Mouse (Mus musculus) left cerebral cortex, postnatal 4 days (tissue): ENCODE data around the gene Mtr. TPM values are rescaled to one million over a fixed set of nuclear protein-coding genes. Genes with fewer than 3 reads are reported as not detected.
A peak's percentile ranks its signal among the peaks of the same experiment; 100 is the strongest.

Experiments used
- DNase-seq: peaks from one replicate; pipeline ENCODE4 v3.0.0-alpha.2; 2022
- intact Hi-C: fragments of 180-260 bp; cut with DNase I; formaldehyde crosslinking; loops from one replicate; pipeline ENCODE4 v1.15.1; 2025
- total RNA-seq, 2 experiments: library from RNA; stranded (reverse); gene quantifications; 2 replicates each; pipeline ENCODE4 v1.2.3; 2021

Gene Mtr
- total RNA-seq, 2 experiments from 2014 or later, result 14.4 to 14.7 TPM

DNA sequence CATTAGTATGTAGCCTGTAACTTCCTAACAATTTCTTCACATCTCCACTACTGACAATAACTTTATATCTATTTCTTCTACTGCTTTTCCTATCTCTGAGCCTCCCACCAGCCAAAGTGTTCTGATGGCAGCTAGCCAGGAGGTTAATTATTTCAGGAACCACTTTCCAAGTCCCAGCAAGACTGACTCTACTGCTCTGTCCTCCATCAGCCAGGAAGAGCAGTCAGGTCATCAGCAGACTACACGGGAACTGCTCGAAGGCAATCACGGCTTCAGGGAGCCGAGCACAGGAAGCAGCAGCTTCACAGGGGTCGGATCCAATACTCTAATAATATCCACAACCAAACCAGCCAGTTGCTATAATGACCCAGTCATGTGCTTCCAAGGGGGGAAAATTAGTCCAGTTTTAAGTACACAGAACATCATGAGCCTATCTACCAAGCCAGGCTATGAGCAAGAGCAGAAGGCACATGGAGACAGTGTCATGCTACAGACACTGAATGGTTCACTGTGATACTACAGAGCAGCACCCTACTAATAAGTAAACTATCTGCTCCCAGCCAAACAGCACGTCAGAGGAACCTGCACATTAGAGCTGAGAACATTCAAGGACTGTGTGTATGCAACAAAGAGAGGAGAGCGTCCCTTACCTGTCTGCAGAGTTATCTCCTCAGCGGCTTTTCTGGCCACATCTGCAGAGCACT is 8.6 kb downstream of the Mtr start:
- no peak for DNase-seq
- intact Hi-C loops, result no loop called here

DNA sequence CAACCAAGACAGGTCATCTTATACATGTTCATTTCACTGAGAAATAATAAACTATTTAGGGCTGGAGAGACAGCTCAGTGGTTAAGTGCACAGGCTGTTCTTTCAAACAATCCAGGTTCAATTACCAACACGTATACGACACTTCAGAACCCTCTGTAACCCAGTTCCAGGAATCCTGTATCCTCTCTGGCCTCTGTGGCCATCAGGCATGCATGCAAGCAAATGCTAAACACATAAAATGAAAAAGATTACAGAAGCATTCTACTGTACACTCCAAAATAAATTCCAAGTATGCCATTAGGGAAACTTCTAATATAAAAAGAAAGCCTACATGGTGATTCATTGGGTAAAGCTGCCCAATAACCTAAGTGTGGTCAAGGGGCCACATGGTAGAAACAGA is 12.0 kb downstream of the Mtr start:
- no peak for DNase-seq
- intact Hi-C loops, result no loop called here

DNA sequence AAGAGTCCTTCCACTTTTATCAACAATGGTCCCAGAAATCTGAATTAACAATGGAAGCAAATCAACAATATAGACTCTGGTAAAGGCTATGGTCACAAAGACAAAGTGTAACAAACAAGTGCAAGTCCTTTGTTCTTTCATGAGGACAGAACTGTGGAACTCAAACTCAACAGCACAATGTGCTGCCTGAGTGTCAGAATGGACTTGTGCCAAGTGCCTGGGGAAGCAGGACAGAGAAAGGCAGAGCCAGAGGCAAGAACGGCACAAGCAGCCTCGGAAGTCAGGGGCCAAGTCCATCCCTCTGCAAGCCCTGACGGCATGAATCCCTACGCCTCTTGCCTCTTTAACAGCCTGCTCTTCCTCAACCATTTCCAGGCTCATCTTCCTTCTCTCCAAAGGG is 13.9 kb downstream of the Mtr start:
- peak; percentile 37 for DNase-seq
- intact Hi-C loops, result no loop called here

DNA sequence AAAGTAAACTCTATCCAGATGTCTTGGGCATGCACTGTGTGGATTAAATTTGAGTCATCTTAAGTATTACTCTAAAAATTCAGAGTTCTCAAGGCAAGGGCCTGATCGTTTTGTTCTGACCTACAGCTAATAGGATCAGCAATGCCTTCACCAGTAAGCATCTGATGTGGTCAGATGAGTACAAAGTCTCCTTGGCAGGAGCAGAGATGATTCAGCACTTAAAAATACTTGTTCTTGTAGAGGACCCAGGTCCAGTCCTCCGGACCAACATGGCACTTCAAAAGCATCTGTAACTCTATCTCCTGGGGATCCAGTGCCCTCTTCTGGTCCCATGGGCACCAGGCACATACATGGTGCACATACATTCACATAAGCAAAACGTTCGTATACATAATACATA is 25.8 kb downstream of the Mtr start:
- intact Hi-C loops, result no loop called here
- no peak for DNase-seq

DNA sequence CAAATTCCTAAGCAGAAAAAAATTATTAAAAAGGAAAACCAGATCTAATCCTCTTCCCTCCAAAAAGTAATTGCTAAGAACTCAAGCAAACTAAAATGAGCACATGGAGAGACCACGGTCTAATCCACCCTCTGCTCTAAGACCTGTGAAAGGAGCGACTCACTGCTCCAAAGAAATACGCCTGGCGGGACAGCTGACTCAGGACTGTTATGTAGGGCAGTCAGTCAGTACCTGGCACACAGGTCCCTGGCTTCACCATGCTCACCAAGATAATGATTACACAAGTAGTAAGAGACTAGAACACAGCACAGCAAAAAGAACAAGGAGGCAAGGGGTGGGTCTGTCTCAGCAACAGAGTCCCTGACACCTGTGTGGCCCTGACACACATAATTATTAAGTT is 29.7 kb downstream of the Mtr start:
- no peak for DNase-seq
- intact Hi-C loops, result no loop called here

DNA sequence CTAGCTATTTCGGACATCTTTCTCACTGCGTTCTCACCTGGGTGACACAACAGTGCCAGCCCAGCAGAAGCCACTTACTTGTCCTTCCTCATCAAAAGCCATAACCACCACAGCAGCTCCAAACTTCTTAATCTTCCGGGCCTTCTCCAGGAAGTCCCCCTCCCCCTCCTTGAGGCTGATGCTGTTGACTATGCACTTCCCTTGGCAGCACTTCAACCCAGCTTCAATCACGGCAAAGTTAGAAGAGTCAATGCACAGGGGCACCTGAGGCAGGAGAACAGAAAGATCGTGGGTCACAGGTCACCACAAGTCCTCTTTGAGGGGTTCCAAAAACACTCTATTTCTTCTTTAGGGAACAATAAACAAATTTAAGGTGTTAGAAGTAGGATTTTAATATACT is 30.3 kb downstream of the Mtr start:
- intact Hi-C loops, result no loop called here
- DNase-seq, result no peak

DNA sequence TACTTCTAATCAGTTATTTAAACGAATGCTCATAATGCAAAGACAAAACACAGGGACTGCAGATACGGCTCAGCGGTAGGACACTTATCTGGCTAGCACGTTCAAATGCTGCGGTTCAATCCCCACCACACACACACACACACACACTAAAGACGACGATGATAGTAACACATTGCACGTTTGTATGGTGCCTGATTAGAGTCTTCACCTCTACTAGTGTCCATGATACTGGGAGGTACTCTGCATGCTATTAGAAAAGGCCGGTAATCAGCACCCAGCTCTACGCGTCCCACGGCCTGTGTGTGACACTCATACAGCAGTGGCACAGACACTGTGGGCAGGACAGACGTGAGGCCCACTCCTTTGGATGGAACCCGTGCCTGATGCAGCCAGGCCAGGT is 39.3 kb downstream of the Mtr start:
- intact Hi-C loops, result no loop called here
- DNase-seq, result no peak

DNA sequence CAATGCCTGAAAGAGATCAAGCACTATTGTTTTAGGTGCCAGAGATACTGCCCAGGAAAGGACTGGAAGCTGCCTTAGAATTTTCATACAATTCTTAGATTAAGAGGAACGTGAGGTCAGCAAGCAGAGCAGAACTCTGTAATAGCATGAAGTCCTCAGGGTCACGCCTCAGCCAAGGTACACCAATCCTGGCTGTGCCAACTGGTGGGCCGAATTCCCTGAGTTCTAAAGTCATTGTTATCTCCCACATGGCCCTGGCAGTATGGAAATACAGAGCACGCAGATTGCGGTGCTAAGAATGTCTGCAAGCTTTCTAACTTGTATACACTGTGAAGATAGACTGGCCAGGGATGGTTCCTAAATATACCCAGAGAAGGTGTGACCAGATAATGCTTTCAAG is 43.0 kb downstream of the Mtr start:
- intact Hi-C loops, result no loop called here
- DNase-seq, result no peak

DNA sequence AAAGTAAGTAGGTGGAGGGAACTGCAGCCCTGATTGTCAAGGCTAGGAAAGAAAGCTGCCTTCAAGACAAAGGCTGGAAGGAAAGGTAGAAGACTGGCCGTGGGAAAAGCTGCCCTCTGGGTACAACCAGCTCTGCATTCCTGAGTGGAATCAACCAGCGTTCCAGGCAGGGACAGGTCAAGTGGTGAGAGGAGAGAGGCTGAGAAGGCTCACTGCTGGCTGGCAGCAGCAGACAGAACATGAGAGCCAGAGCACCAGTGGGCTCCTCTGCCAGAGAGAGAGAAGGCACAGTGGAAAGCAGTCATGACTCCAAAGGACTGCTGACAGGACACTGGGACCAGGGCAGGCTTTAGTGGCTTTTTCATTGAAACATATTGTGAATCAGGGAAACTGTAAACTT is 46.9 kb downstream of the Mtr start:
- no peak for DNase-seq
- intact Hi-C loops, result no loop called here

DNA sequence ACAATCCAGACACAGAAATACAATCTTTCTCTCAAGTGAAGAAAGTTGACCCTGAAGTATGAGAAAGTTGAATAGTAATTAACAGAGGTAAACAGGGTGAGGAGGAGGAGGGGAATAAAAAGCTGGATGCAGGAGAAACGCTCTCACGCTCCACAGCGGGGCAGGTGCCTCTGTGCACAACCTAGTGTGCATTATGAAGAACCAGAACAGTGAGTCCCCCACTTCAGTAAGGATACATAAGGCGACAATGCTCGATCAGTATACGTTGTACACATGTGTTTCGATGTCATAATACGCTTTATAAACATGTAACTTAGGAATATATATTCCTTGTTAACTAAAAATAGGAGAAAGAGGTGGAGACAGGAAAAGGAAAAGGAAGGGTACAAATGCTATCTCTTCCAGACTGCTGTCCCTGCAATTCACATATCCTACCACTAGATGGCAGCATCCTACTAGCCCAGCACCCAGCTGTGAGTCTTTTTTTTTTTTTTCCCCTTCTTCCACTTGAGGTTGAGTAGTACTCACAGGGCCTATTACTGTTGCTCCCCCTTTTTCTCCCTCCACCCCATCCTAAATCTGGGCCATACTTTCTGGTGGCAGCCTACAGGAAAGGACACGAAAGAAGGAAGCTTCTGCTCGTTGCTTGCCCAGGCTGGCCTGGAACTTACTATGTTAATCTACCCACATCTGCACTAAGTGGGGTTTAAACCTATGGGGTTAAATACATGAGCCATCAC is 47.7 kb downstream of the Mtr start:
- intact Hi-C loops, result no loop called here
- DNase-seq, result no peak

DNA sequence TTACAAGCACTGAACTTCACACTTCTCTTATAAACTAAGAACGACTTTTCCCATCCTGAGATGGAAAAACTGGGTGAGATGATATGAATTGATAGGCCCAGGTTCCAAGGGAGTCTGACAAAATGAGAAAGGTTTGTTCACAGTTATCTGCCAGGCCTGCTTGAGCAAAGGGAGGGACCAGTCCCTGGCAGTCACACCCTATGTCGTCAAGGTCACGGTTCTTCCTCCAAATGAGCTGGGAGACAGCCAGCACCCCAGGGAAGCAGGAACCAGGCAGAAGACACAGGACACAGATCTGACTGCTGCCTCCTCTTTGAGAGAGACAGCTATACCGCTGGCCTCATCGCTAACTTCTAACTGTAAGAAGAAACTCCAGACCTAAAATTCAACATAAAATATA is 57.5 kb downstream of the Mtr start:
- DNase-seq, result peak; percentile 20
- intact Hi-C loops, result no loop called here

DNA sequence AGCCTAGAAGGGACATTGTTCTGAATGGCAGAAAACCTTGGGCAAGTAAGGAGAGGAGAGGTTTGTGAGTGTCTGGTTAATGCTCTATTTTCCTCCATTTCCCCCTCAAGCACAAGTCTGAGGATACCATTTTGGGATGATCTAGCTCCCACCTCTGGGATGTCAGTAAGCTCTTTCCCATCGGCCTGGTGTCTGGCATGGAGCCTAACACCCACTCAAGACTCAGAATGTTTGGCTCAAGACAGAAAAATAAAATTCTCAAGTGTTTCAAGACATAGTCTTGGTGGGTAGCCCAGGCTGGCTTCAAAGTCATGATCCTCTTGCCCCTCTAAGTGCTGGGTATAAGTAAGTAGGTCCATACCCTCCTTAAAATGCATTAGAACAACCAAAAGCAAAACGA is 59.4 kb downstream of the Mtr start:
- no peak for DNase-seq
- intact Hi-C loops, result no loop called here

DNA sequence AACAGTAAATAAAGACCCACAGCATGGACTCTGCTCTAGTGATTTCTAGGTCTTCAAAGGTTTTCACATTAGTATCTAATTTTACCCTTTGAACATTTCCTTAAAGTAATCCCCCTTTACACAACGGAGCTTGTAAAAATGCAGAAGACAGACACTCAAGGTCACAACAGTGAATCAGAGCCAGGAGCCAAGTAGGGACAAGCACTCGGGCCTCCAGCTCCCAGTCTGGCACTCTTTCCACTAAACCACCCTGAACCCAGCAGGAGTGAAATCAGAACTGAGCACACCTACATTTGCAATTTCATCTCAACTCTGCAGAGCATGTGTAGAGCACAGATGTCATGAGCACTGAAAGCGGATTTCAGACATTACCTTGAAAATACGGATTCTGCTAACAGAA is 61.1 kb downstream of the Mtr start:
- intact Hi-C loops, result no loop called here
- no peak for DNase-seq

DNA sequence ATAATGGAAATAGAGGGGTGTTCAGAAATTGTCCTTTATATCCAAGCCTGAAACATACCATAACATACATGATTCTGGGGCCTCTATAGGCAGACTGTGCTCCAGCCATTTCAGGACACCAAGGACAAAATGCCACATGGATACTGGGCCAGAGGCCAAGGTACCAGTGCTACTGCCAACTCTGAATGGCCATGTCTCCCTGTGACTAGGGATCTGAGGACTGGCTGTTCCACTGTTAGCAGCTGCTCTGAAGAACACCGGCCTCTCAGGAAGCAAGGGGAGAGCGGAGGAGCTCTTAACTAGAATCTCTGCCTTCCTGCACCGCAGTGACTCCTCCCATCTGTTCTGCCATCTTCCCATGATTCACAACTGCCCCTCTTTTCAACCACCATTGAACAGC is 61.9 kb downstream of the Mtr start:
- intact Hi-C loops, result no loop called here
- DNase-seq, result peak; percentile 84

DNA sequence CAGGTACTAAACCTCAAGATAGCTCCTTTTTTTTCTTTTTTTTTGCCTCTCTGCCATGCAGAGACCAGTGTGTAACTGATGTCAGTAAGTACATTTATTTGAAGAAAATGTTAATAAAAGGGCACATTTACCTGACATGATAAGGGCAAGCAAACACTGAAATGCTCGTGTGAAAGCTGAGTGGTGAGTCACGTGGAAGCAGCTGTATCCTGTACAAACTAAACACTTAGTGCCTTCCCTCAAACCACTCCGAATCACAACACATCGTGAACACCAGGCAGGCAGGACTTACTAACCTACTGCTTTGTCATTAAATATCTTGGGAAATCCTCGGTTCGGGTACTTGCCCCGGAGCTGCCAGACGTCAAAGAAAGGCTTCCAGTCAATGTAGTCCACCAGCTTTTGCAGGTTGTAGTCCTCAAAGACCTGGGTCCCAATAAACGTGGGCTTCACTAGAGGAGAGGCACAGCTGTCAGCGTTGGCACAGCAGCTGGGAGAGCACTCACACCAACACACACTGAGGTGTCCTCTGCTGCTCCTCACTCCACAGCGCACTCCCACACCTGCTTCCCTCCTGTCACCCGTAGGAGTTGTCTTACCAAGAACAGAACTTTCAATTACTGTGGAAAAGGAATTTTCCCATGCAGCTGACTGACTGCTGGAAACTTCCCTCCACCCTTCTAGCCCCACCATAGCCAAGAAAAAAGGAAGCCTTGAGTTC is 62.8 kb downstream of the Mtr start:
- no peak for DNase-seq
- intact Hi-C loops, result no loop called here

DNA sequence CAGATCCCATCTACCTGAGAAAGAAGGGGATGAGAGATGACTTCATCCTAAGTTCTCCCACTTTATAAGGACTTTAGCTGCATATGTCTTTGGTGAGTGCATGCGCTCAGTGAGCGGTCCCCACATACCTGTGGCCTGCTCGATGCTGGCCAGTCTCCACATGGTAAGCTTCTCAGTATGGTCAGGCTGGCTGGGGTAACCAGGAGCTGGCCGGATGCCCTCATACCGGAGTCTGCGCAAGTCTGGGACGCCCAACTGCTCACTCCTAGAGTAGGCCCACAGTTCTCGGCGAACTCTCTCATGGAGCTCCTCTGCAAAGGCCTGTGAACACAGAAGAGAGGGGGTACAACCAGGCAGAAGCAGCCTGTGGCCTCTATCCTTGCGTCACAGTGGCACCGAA is 68.7 kb downstream of the Mtr start:
- no peak for DNase-seq
- intact Hi-C loops, result no loop called here

DNA sequence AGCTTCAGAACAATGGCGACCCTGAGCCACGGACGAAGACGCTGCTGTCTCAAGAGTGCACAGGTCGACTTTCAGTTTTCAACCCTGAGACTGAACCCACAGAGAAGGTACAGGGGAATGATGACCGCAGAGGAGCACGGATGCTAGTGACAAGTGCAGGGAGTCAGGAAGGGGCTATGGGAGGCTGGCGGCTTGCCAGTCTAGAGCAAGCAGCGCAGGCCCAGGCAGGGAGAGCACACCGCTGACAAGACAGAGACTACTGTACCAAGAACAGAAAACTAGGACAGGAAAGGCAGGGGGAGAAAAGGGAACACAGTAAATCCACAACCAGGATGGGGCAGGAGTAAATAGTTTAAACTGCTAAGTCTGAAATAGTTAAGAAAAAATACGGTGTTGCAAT is 69.1 kb downstream of the Mtr start:
- DNase-seq, result no peak
- intact Hi-C loops, result no loop called here

DNA sequence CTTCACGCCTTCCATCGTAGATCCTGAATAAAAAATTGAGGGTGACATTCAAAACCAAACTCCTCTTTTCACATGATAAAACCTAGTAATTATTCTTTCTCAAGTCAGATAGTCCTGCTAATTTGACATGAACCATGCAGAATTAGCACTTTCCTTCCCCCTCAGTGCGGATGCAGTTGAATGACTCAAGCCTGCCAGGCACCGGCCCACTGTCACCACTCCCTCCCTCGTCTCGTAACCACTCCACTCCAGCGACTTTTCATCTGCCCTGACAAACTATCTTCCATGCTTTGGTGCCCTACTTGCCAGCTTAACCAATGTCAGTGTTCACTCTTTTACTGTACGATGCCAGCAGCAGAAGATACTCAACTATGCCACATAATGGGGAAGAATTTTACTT is 78.4 kb downstream of the Mtr start:
- DNase-seq, result no peak
- intact Hi-C loops, result no loop called here

DNA sequence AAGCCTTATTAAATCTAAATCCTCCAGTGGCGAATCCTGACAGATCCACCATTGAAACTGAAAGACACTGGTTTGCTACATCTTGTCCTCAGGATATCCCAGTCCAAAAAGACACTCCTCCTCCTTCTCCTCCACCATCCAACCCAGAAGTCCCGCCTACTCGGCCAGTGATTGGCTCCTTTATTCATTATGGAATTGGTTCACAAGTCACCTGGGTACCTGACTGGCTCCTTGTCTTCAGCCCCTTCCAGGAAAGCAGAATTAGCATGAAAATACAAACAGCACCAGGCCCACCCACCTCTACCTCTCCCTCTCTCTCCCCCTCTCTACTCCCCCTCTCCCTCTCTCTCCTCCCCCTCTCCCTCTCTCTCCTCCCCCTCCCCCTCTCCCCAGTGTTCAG is 81.2 kb downstream of the Mtr start:
- DNase-seq, result no peak
- intact Hi-C loops, result no loop called here

DNA sequence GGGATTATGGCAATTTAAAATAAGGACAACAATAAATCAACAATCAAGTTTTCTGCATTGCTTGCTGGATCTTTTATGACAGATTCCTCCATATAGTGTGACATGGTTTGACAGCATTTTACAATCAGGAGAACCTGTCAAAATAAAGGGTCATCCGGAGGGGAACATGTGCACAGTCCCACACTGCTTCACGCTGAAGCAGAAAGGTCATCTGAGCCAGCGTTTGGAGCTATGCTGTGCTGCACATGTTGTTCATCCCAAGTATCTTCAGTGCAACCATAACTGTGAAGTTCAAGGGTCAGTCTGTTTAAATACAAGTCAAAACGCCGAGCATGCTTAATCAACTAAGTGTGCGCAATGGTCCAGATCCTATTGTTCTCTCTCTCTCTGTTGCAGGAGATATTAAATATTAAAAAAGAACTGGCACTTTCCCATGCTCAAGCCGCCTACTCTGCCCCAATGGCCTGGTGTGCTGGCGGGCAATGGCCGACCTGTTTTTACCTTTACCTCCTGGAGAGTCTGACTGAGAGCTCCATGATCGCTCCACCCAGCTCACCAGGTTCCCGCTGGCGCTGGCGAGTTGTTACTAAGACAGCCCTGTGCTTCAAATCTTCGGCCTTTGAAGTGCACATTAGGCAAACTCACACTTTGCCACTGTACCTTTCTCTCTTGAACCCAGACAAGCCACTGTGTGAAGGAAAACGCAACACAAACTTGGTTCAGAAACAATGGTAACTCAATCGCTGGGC is 81.8 kb downstream of the Mtr start:
- DNase-seq, result no peak
- intact Hi-C loops, result no loop called here

DNA sequence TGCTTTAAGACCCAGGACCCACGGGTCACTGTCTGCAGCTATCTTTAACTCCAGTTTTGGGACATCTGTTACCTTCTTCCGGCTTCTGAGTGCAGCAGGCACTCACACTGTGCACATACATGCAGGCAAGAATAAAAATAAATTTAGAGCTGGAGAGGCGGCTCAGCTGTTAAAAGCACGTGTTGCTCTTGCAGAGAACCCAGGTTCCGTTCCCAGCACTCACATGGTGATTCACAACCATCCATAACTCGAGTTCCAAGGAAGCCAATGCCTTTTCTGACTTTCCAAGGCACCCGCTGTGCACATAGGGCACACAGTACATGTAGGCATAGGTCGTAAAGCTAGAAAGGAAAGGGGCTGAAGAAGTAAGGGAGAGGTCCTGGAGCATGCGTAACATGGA is 90.6 kb downstream of the Mtr start:
- intact Hi-C loops, result no loop called here
- no peak for DNase-seq
